Mouse (Mus musculus) liver, embryonic 15.5 days (tissue): ENCODE data around the gene Fermt3. TPM values are rescaled to one million over a fixed set of nuclear protein-coding genes. Genes with fewer than 3 reads are reported as not detected.
A peak's percentile ranks its signal among the peaks of the same experiment; 100 is the strongest.
"Not testable (repeated sequence)": the region's sequence is repeated elsewhere in the genome, so short reads cannot be mapped to it uniquely, and the experiment has no call there.

ENCODE experiments used
- ATAC-seq: fragments of 200-750 bp; cut with Nextera tagmentation; 2 replicates; pipeline ENCODE4 v1.8.0; 2017; ENCODE audit warnings: moderate number of reproducible peaks, mild to moderate bottlenecking, moderate library complexity; ENCODE audit not compliant: insufficient read depth
- H3K27ac ChIP-seq: fragments of 300-500 bp; sonication (generic); replicated peaks from 2 replicates; pipeline ENCODE4 v1.5.1; 2015; ENCODE audit warnings: mild to moderate bottlenecking, inconsistent platforms
- H3K27me3 ChIP-seq: fragments of 300-500 bp; sonication (generic); 2 replicates; pipeline ENCODE4 v1.6.1; 2015; ENCODE audit warnings: mild to moderate bottlenecking, inconsistent platforms
- H3K36me3 ChIP-seq: fragments of 300-500 bp; sonication (generic); replicated peaks from 2 replicates; pipeline ENCODE4 v1.6.1; 2015; ENCODE audit warnings: moderate library complexity, mild to moderate bottlenecking, inconsistent platforms
- H3K4me1 ChIP-seq: fragments of 300-500 bp; sonication (generic); replicated peaks from 2 replicates; pipeline ENCODE4 v1.6.1; 2015; ENCODE audit warnings: inconsistent platforms
- H3K4me2 ChIP-seq: fragments of 300-500 bp; sonication (generic); 2 replicates; pipeline ENCODE4 v1.6.1; 2015; ENCODE audit warnings: moderate library complexity, mild to moderate bottlenecking, inconsistent platforms
- H3K4me3 ChIP-seq: fragments of 300-500 bp; sonication (generic); replicated peaks from 2 replicates; pipeline ENCODE4 v1.5.1; 2015; ENCODE audit warnings: mild to moderate bottlenecking, inconsistent platforms
- H3K9ac ChIP-seq: fragments of 300-500 bp; sonication (generic); 2 replicates; pipeline ENCODE4 v1.6.1; 2015; ENCODE audit warnings: moderate library complexity, mild to moderate bottlenecking, inconsistent platforms
- H3K9me3 ChIP-seq: fragments of 300-500 bp; sonication (generic); replicated peaks from 2 replicates; pipeline ENCODE4 v1.6.1; 2016; ENCODE audit warnings: inconsistent platforms
- WGBS: fragments of 180-500 bp; shearing (Covaris S2); methylation state at CpG from one replicate; pipeline ENCODE4 v1.1.7; 2015; ENCODE audit warnings: mixed read lengths; ENCODE audit not compliant: insufficient replicate concordance; 5-methylcytosine and 5-hydroxymethylcytosine counted together
- polyA plus RNA-seq: library from polyadenylated mRNA; unstranded; fragments of >200 nt; fragmentation: Nextera tagmentation; extraction: Ambion mirVana; gene quantifications from 2 replicates; pipeline ENCODE4 v1.2.1, GENCODE M21; 2015

The Fermt3 gene
- polyA plus RNA-seq, 1 experiment from 2014 or later: 105 TPM

GRCm38 (mm10) chr19:7057126-7057721, 38.0 kb upstream of the Fermt3 start:
- Histone ChIP-seq H3K27ac (0 out of 2 replicates have a peak overlapping the region, but pooled peaks have one; percentile 19), H3K4me2 (peak overlapping the region; percentile 96), H3K9me3 (no peaks in the 10 kb centered on the region), H3K36me3 (no peaks in the 10 kb centered on the region), H3K4me3 (peak overlapping the region; percentile 65), H3K9ac (peak overlapping the region; percentile 56), H3K4me1 (peaks cover 42% of the 10 kb centered on the region), H3K27me3 (no peaks in the 10 kb centered on the region)
- WGBS: 4% methylated on average over 16 of the region's 16 CpGs
- ATAC-seq: peak; percentile 24

DNA sequence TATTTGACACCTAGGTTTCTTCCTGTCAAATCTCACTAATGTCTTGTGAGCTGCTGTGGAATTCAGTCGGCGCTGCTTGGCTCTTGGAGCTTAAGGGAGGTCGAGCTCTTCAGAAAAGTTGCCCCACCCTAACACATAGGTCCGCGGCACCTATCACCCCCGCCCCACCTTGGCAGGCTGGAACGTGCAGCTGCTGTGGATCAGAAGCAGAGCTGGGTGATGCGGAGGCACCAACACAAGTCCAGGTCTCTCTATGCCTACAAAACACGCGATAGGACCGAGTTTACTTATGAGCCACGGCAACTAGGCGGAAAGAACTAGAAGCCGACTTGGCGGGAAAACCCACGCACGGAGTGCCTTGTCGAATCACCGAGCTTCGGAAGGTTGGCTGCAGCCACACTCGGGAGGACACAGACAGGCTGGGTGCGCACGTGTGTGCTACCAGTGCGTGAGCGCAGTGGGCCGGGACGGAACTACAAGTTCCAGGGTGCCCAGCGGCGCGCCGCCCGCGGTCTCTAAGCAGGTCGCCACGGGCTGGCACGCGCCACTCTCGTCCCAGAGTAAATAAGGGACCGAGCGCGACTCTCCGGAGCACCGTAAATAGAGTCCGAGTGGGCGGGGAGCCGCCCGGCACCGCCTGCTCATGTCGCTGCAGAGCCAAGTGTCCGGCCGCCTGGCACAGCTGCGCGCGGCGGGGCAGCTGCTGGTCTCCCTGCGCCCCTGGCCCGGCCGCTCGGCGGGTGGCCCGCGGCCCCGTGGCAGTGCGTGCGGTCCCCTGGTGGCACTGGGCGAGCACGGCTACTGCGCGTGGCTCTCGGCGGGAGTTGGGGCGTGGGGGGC, 37.2 kb upstream of the Fermt3 start, which contains the start of gene Macrod1:
TSS of gene Macrod1 (plus strand) at position 563 of the 840 bp plus-strand sequence.
- H3K36me3 ChIP-seq: no peaks in the 10 kb centered on the region
- H3K4me3 ChIP-seq: peak within 1 kb of the TSS; percentile 65
- no peaks in the 10 kb centered on the region for H3K27me3 ChIP-seq
- 0 out of 2 replicates have a peak within 1 kb of the TSS, but pooled peaks have one; percentile 19 for H3K27ac ChIP-seq
- peak within 1 kb of the TSS; percentile 56 for H3K9ac ChIP-seq
- peaks cover 38% of the 10 kb centered on the region for H3K4me1 ChIP-seq
- WGBS: 1% methylated on average over 72 of the region's 72 CpGs
- no peaks in the 10 kb centered on the region for H3K9me3 ChIP-seq
- peak; percentile 72 for ATAC-seq
- H3K4me2 ChIP-seq: peak within 1 kb of the TSS; percentile 96

DNA sequence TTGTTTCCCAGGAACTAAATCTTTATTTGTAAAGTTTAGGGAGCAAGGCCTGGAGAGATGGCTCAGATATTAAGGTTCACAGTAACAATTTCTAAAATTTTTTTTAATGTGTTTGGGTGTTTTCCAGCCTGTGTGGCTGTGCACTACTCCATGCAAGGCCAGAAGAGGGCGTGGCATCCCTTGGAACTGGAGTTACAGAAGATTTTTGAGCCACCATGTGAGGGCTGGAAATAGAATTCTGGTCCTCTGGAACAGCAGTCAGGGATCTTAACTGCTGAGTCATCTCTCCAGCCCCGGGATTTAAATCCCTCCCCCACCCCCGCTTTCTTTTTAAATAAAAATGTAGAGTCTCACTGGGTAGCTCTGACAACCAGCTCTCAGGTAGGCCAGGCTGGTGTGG, 35.9 kb upstream of the Fermt3 start:
- WGBS: 32% methylated on average over 3 of the region's 3 CpGs
- Histone ChIP-seq H3K9me3 (no peaks in the 10 kb centered on the region), H3K36me3 (no peaks in the 10 kb centered on the region), H3K4me3 (no peak overlapping the region), H3K27ac (no peak overlapping the region), H3K4me2 (no peak overlapping the region), H3K27me3 (no peaks in the 10 kb centered on the region), H3K4me1 (peaks cover 36% of the 10 kb centered on the region), H3K9ac (no peak overlapping the region)
- no peak for ATAC-seq

GRCm38 (mm10) chr19:7054772-7055171, 35.5 kb upstream of the Fermt3 start:
- Histone ChIP-seq H3K27me3 (no peaks in the 10 kb centered on the region), H3K9me3 (no peaks in the 10 kb centered on the region), H3K36me3 (no peaks in the 10 kb centered on the region), H3K4me1 (peaks cover 36% of the 10 kb centered on the region), H3K9ac (no peak overlapping the region), H3K4me2 (no peak overlapping the region), H3K4me3 (no peak overlapping the region), H3K27ac (no peak overlapping the region)
- 62% methylated on average over 10 of the region's 10 CpGs for WGBS
- ATAC-seq: no peak

DNA sequence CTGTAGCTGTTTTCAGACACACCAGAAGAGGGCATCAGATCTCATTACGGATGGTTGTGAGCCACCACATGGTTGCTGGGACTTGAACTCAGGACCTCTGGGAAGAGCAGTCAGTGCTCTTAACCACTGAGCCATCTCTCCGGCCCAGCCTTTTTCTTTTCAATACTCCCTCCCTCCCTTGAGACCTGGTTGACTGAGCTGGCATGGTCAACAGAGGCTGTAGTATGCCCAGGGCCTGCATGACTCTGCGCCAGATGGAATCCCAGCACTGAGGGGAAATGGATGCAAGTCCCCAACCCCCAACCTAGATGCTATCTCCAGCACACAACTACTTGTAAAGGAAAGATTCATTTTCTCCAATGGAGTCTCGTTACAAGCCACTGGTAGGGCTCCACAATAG, 34.1 kb upstream of the Fermt3 start:
- not testable (repeated sequence) for H3K27ac ChIP-seq, ATAC-seq, H3K36me3 ChIP-seq, H3K9me3 ChIP-seq, H3K9ac ChIP-seq, H3K27me3 ChIP-seq, H3K4me2 ChIP-seq, H3K4me3 ChIP-seq
- peaks cover 34% of the 10 kb centered on the region for H3K4me1 ChIP-seq
- 69% methylated on average over 4 of the region's 4 CpGs for WGBS

DNA sequence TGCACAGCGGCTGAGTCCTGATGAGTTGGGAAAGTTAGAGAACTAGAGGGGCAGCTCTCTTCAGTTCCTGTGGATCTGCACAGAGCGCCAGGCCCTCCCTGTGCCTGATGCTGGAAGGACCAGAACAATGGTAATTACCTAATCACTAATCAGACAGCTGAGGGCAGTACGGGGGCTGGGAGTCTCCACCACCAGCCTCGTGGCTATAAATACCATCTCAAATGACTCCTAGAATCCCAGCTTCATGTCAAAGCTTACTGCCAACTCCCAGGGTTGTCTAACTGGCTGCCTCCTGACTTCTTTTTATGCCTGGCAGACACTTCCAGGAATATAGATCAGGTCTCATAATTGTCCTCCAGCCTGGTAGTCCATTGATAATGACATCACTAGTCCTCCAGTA, 25.4 kb upstream of the Fermt3 start:
- 49% methylated on average over 4 of the region's 4 CpGs for WGBS
- H3K4me1 ChIP-seq: peaks cover 11% of the 10 kb centered on the region

DNA sequence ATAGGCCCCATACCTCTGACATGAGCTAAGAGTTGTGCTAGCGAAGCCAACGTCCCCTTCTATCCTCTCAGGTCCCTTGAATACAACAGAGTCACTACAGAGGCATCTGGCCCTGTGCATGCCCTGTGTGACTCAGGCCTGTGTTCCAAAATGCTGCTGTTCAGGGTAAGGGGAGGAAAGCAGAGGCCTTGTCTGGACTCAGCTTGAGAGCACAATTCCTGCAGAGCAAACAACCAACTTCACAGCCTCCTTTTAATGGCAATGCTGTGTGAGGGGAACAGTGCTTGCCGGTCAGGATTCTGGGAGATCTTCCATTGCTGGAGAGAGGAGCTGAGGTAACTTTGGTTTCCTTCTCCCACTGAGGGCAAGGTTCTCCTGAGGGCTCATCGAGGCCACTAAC, 25.0 kb upstream of the Fermt3 start:
- Histone ChIP-seq H3K9me3 (no peaks in the 10 kb centered on the region), H3K9ac (no peak overlapping the region), H3K4me2 (no peak overlapping the region), H3K4me1 (peaks cover 11% of the 10 kb centered on the region), H3K27me3 (no peaks in the 10 kb centered on the region), H3K4me3 (no peak overlapping the region), H3K36me3 (no peaks in the 10 kb centered on the region), H3K27ac (no peak overlapping the region)
- no peak for ATAC-seq
- 63% methylated on average over 4 of the region's 4 CpGs for WGBS

More for the DNA sequence above, 25.4 kb upstream of the Fermt3 start:
- Histone ChIP-seq H3K9me3 (no peaks in the 10 kb centered on the region), H3K4me3 (no peak overlapping the region), H3K27ac (no peak overlapping the region), H3K4me2 (no peak overlapping the region), H3K9ac (no peak overlapping the region), H3K27me3 (no peaks in the 10 kb centered on the region), H3K36me3 (no peaks in the 10 kb centered on the region)
- no peak for ATAC-seq

- Histone ChIP-seq H3K27ac (peak overlapping the region; percentile 92), H3K27me3 (no peaks in the 10 kb centered on the region), H3K4me3 (peak overlapping the region; percentile 73), H3K4me1 (peaks cover 33% of the 10 kb centered on the region), H3K36me3 (peaks cover 3% of the 10 kb centered on the region; the same call in 1 of the 2 replicates), H3K4me2 (peak overlapping the region; percentile 88), H3K9ac (peak overlapping the region; percentile 79), H3K9me3 (no peaks in the 10 kb centered on the region)
- ATAC-seq: no peak
- WGBS: 79% methylated on average over 2 of the region's 2 CpGs
Observed at GRCm38 (mm10) chr19:7041171-7041570, 21.9 kb upstream of the Fermt3 start.

DNA sequence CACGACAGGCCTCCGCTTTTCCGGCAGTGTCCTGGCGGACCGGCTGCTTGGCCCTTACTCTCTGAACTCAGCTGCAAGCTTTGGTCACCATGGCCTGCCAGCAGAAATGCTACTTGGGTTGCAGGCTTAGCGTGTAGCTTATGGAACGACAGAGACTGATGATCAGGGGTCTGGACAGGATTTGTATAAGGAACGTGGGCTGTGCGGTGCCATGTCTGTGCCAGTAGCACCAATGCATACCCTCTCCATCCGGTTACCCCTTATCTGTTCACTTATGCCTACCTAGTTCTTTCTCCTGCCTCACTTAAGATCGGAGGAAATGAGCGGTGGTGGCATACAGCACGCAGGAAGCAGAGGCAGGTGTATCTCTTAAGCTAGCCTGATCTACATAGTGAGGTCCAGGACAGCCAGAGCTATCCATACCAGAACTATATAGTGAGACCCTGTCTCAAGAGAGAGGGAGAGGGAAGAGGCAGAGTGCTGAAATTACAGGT, 21.4 kb upstream of the Fermt3 start:
- Histone ChIP-seq H3K4me3 (peak overlapping the region; percentile 73), H3K36me3 (peaks cover 3% of the 10 kb centered on the region; the same call in 1 of the 2 replicates), H3K27me3 (no peaks in the 10 kb centered on the region), H3K4me2 (peak overlapping the region; percentile 88), H3K9ac (peak overlapping the region; percentile 79), H3K9me3 (no peaks in the 10 kb centered on the region), H3K27ac (peak overlapping the region; percentile 92), H3K4me1 (peaks cover 33% of the 10 kb centered on the region)
- ATAC-seq: no peak
- WGBS: 14% methylated on average over 13 of the region's 13 CpGs

GRCm38 (mm10) chr19:7039841-7040636, 20.8 kb upstream of the Fermt3 start, which contains the start of gene Stip1:
Stip1 (minus strand) TSS chr19:7039967.
- H3K9me3 ChIP-seq: no peaks in the 10 kb centered on the region
- H3K4me1 ChIP-seq: peaks cover 33% of the 10 kb centered on the region
- H3K27me3 ChIP-seq: no peaks in the 10 kb centered on the region
- H3K4me3 ChIP-seq: peak within 1 kb of the TSS; percentile 93
- peak; percentile 96 for ATAC-seq
- peak within 1 kb of the TSS; percentile 88 for H3K4me2 ChIP-seq
- H3K9ac ChIP-seq: peak within 1 kb of the TSS; percentile 95
- under 1% methylated on average over 49 of the region's 49 CpGs for WGBS
- peak within 1 kb of the TSS; percentile 92 for H3K27ac ChIP-seq
- H3K36me3 ChIP-seq: peaks cover 10% of the 10 kb centered on the region
